Mouse (Mus musculus) forebrain, embryonic 14.5 days (tissue): ENCODE measurements around the gene Ptprh. TPM values are rescaled to one million over a fixed set of nuclear protein-coding genes. Genes with fewer than 3 reads are reported as not detected.
"Not testable (repeated sequence)": the region's sequence is repeated elsewhere in the genome, so short reads cannot be mapped to it uniquely, and the experiment has no call there.

Source experiments
- ATAC-seq: fragments of 200-750 bp; cut with Nextera tagmentation; 2 replicates; pipeline ENCODE4 v1.8.0; 2017; ENCODE audit warnings: mild to moderate bottlenecking, moderate library complexity
- DNase-seq: peaks from one replicate; pipeline ENCODE4 v3.0.0-alpha.2; 2015; ENCODE audit warnings: low spot score
- H3K27ac ChIP-seq: fragments of 300-500 bp; sonication (generic); 2 replicates; pipeline ENCODE4 v1.5.1; 2014; ENCODE audit warnings: low read depth, mild to moderate bottlenecking, control low read depth, low read length, moderate library complexity
- H3K27me3 ChIP-seq: fragments of 300-500 bp; sonication (generic); replicated peaks from 2 replicates; pipeline ENCODE4 v1.6.1; 2014; ENCODE audit warnings: low read length, control low read depth, mixed read lengths; ENCODE audit not compliant: control insufficient read depth, insufficient read depth
- H3K36me3 ChIP-seq: fragments of 300-500 bp; sonication (generic); 2 replicates; pipeline ENCODE4 v1.6.1; 2014; ENCODE audit warnings: low read length, control low read depth; ENCODE audit not compliant: control insufficient read depth, insufficient read depth
- H3K4me1 ChIP-seq: fragments of 300-500 bp; sonication (generic); 2 replicates; pipeline ENCODE4 v1.6.1; 2014; ENCODE audit warnings: antibody characterized with exemption, low read length, control low read depth; ENCODE audit not compliant: control insufficient read depth, insufficient read depth
- H3K4me2 ChIP-seq: fragments of 300-500 bp; sonication (generic); 2 replicates; pipeline ENCODE4 v1.6.1; 2014; ENCODE audit warnings: mild to moderate bottlenecking, control low read depth, low read length
- H3K4me3 ChIP-seq: fragments of 300-500 bp; sonication (generic); 2 replicates; pipeline ENCODE4 v1.5.1; 2014; ENCODE audit warnings: low read depth, low read length, control low read depth
- H3K9ac ChIP-seq: fragments of 300-500 bp; sonication (generic); 2 replicates; pipeline ENCODE4 v1.6.1; 2014; ENCODE audit warnings: mild to moderate bottlenecking, low read length, control low read depth, moderate library complexity
- H3K9me3 ChIP-seq: fragments of 300-500 bp; sonication (generic); replicated peaks from 2 replicates; pipeline ENCODE4 v1.6.1; 2016; ENCODE audit warnings: low read length, control low read depth, mixed read lengths; ENCODE audit not compliant: control insufficient read depth
- WGBS: fragments of 180-500 bp; shearing (Covaris S2); extraction: QIAGEN DNeasy Blood & Tissue Kit; methylation state at CpG from one replicate; pipeline ENCODE4 v1.1.7; 2014; 5-methylcytosine and 5-hydroxymethylcytosine counted together
- polyA plus RNA-seq: library from polyadenylated mRNA; unstranded; fragments of >200 nt; fragmentation: Nextera tagmentation; extraction: Ambion mirVana; gene quantifications from 2 replicates; pipeline ENCODE4 v1.2.1, GENCODE M21; 2014

The Ptprh gene
- polyA plus RNA-seq, 1 experiment from 2014 or later = not detected

DNA sequence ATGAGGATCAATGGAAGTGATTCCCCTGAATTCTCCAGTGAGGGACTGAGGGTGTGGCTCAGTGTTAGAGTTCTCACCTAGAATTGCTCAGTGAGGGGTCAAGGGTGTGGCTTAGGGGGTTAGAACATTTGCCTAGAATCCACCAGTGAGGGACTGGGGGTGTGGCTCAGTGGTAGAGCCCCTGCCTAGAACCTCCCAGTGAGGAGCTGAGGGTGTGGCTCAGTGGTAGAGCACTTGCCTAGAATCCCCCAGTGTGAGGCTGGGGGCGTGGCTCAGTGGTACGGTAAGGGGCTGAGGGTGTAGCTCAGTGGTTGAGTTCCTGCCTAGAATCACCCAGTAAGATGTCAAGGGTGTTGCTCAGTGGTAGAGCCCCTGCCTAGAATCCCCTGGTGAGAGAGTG, 64.8 kb downstream of the Ptprh start:
- Histone ChIP-seq H3K9ac (no peak overlapping the region), H3K27ac (no peak overlapping the region), H3K36me3 (peaks cover 15% of the 10 kb centered on the region), H3K4me3 (no peak overlapping the region), H3K4me2 (no peak overlapping the region), H3K9me3 (no peaks in the 10 kb centered on the region), H3K27me3 (no peaks in the 10 kb centered on the region), H3K4me1 (no peaks in the 10 kb centered on the region)
- 82% methylated on average over 2 of the region's 2 CpGs for WGBS
- DNase-seq (no peak), ATAC-seq (no peak)

DNA sequence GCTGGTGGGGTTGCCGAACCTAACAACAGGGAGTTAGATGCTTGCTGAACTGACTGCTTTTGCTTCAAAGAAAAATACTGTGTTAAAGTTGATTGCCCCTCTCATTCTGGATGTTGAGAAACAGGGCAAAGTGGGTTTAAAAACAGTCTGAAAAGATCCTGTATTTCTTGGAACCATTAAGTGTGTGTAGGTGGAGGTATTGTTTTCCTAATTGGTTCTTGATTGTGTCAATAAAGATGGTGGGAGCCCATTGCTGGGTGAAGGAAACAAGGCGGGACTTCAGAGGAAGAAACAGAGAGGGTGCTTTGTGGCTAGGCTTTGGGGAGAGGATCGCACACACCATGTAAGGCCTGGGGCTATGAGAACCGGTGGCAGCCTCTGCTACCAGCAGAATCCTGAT, 66.7 kb downstream of the Ptprh start:
- H3K4me2 ChIP-seq = no peak overlapping the region
- H3K4me3 ChIP-seq = no peak overlapping the region
- no peak overlapping the region for H3K27ac ChIP-seq
- ATAC-seq (no peak), DNase-seq (no peak)
- peaks cover 2% of the 10 kb centered on the region; the same call in 1 of the 2 replicates for H3K4me1 ChIP-seq
- WGBS = 58% methylated on average over 4 of the region's 4 CpGs
- no peaks in the 10 kb centered on the region for H3K27me3 ChIP-seq
- H3K9ac ChIP-seq = no peak overlapping the region
- peaks cover 14% of the 10 kb centered on the region for H3K36me3 ChIP-seq
- H3K9me3 ChIP-seq = no peaks in the 10 kb centered on the region

DNA sequence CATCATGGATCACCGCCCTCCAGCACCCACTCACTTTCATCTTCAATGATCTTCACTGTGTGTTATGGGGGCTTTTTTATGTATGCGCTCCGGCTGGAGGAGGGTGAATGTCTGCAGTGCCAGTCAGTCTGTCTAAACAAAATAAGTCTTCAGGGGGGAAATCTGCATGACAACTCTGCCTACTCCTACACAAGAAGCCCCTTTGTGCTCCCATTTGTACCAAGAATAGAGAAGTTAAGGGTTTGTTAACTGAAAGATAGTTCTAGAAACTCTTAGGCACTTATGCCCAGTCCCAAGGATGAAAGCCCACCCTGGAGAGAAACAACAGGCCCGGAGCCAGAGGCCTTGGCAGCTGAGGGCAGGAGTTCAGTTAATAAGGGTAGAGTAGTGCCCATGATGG, 67.5 kb downstream of the Ptprh start:
- H3K4me1 ChIP-seq = peaks cover 2% of the 10 kb centered on the region; the same call in 1 of the 2 replicates
- H3K9me3 ChIP-seq = no peaks in the 10 kb centered on the region
- DNase-seq (no peak), ATAC-seq (no peak)
- no peak overlapping the region for H3K27ac ChIP-seq
- 82% methylated on average over 4 of the region's 4 CpGs for WGBS
- H3K4me2 ChIP-seq = no peak overlapping the region
- H3K36me3 ChIP-seq = peaks cover 10% of the 10 kb centered on the region
- no peak overlapping the region for H3K9ac ChIP-seq
- no peaks in the 10 kb centered on the region for H3K27me3 ChIP-seq
- no peak overlapping the region for H3K4me3 ChIP-seq

DNA sequence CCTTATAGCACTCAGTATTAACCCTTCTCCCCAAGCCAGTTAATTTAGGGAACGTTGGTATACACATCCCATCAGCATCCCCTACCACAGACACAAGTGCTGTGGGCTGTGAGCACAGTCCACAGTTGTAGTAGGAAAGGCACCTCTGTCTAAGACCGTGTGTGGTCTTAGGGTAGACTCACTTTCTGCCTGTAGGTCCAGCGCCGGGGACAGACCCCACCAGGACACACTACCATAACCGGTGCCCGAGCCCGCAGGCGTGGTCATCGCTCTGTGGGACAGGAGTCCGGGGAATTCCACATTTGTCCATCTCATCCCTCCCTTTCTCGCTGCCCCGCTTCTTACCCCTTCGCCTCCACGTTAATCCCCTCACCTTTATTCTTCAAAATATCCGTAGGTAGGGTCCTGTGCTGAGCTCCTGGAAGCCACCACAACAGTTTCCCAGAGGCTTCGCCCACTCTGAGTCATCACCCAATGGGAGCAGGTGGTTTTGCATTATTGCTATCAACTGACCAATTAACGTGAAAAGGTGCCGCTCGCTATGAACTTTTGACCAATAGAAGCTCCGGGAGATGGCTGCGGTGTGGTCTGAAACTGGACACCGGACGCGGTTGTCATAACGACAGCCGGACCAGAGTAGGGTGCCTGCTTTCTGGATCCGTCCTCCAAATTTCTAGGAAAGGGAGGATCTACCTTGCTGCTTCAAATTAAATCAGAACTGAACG, 71.7 kb downstream of the Ptprh start, which contains the start of gene Dnaaf3:
Gene Dnaaf3 (minus strand): TSS at position 449 of the 725 bp plus-strand sequence.
- H3K9ac ChIP-seq = peak within 1 kb of the TSS; percentile 17; the same call in 1 of the 2 replicates
- DNase-seq (peak; percentile 78), ATAC-seq (peak; percentile 85)
- no peaks in the 10 kb centered on the region for H3K36me3 ChIP-seq
- 2% methylated on average over 28 of the region's 28 CpGs for WGBS
- H3K27ac ChIP-seq = no peak within 1 kb of the TSS
- H3K27me3 ChIP-seq = no peaks in the 10 kb centered on the region
- no peaks in the 10 kb centered on the region for H3K9me3 ChIP-seq
- H3K4me2 ChIP-seq = peak within 1 kb of the TSS; percentile 46
- peak within 1 kb of the TSS; percentile 17 for H3K4me3 ChIP-seq
- H3K4me1 ChIP-seq = peaks cover 2% of the 10 kb centered on the region; the same call in 1 of the 2 replicates

DNA sequence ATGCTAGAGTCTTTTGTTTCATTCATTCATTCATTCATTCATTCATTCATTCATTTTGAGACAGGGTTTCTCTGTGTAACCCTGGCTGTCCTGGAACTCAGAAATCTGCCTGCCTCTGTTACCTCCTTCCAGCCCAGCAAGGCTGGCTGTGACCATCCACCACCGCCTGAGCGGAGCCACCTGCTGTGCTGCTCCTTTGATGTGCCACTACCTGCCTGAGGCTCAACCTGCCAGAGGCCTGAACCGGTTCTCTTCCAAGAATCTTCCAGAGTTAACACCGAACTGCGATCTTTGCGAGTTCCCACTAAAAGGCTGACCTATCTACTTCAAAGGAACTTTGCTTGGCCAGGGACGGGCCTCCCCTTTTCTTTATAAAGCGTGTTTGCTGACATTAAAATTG, 73.7 kb downstream of the Ptprh start:
- not testable (repeated sequence) for H3K4me3 ChIP-seq, H3K27me3 ChIP-seq, H3K27ac ChIP-seq, ATAC-seq, H3K9me3 ChIP-seq, H3K4me2 ChIP-seq, H3K36me3 ChIP-seq, DNase-seq, H3K4me1 ChIP-seq, H3K9ac ChIP-seq
- 49% methylated on average over 6 of the region's 8 CpGs for WGBS

DNA sequence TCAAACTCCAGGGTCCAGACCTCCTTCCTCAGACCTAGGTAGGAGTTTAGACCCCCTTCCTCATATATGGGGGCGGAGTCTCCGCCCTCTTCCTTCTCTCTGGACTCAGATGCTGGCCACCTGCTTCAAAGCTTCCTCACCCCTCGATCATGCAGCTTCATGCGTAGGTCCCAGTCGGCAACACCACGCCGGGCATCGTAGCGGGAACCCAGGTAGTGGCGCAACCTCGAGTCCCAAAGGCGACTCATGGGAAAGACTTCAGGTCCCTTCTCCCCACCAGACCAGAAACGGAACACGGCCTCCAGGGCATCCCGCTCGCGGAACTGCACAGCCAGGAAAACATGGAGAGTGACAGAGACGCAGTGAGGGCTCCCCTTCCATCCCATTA, 76.5 kb downstream of the Ptprh start:
- ATAC-seq (no peak; the same call in 1 of the 2 replicates), DNase-seq (no peak)
- Histone ChIP-seq H3K27ac (no peak overlapping the region), H3K4me3 (no peak overlapping the region), H3K4me2 (peak overlapping the region; percentile 54), H3K9me3 (no peaks in the 10 kb centered on the region), H3K9ac (no peak overlapping the region), H3K36me3 (no peaks in the 10 kb centered on the region), H3K27me3 (no peaks in the 10 kb centered on the region), H3K4me1 (peaks cover 1% of the 10 kb centered on the region; the same call in 1 of the 2 replicates)
- WGBS = 45% methylated on average over 18 of the region's 18 CpGs

DNA sequence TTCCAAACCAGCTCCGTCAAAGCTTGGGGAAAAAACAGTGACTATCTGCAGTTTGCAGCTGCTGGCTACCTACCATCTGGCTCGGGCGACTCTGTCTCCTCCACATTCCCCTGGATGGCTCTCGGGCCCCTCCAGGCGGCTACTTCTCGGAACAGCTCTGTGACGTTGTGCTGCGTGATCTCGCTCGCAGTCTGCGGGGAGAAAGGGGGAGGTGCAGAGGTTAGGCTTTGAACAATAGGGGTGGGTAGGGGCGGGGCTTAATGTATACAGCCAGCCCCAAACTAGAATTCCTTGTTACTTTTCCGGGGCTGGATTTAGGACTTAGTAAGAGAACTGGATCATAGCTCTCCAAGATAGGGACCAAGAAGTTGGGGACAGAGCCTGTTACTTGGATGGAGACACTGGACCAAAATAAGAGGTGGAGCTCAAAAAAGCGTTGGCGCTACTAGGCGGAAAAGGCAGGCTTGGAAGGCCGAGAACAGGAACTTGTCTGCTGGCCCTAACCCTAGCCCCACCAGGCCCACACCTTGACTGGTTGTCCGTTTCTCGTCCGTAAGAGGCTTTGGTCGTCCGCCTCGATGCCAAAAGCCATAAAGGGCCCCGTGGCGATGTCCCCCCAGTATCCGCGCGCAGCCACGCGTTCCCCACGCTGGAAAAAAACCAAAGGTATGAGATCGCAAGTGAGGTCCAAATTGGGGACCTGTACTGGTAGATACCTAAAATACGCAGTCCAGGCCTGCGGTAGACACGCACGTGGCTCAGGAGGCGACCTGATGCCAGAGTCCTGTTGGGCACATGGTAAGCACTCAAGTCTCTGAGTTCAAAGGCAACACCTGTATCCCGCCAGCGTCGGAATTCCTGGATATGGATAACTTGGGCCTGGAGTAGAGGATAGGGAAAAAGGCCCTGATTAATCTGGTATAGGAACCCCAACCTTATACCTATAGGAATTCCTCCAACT, 77.2 kb downstream of the Ptprh start:
- H3K27ac ChIP-seq = no peak overlapping the region
- H3K4me3 ChIP-seq = peak overlapping the region; percentile 24
- ATAC-seq (peak; percentile 91), DNase-seq (peak; percentile 94)
- 24% methylated on average over 40 of the region's 40 CpGs for WGBS
- no peaks in the 10 kb centered on the region for H3K4me1 ChIP-seq
- no peaks in the 10 kb centered on the region for H3K9me3 ChIP-seq
- H3K4me2 ChIP-seq = peak overlapping the region; percentile 54
- H3K9ac ChIP-seq = peak overlapping the region; percentile 64
- no peaks in the 10 kb centered on the region for H3K36me3 ChIP-seq
- no peaks in the 10 kb centered on the region for H3K27me3 ChIP-seq

DNA sequence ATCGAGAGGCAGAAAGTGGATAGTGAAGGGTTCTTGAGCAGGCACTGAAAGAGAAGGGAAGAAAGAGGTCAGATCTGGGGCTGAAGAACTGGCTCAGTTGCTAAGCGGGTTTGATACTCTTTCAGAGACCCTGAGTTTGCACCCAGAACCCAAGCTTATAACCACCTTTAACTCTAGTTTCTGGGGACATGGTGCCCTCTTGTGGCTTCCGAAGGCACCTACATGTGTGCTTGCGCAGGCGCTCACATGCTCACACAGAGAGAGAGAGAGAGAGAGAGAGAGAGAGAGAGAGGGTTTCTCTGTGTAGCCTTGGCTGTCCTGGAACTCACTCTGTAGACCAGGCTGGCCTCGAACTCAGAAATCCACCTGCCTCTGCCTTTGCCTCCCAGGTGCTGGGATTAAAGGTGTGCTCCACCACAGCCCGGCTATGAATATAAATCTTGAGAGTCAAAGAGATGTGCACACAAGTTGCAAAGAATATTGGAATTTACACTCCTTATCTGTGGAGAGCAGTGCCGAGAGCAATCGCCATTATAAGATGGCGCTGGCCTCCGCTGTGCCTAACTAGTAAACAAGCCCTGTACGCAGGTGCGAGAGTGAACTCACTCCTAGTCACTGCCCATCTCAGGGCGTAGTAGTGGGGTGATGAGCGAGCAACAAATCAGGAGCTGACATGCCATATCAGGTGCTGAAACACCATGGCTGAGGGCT, 79.5 kb downstream of the Ptprh start, which contains the start of gene Tnni3:
Gene Tnni3 (minus strand): TSS at position 18 of the 711 bp plus-strand sequence.
- DNase-seq (peak; percentile 76), ATAC-seq (peak; percentile 33; the same call in 1 of the 2 replicates)
- H3K9ac ChIP-seq, H3K36me3 ChIP-seq, H3K27me3 ChIP-seq, H3K4me2 ChIP-seq, H3K4me1 ChIP-seq, H3K27ac ChIP-seq, H3K9me3 ChIP-seq, H3K4me3 ChIP-seq: not testable (repeated sequence)
- WGBS = 71% methylated on average over 15 of the region's 15 CpGs
